Mouse (Mus musculus) limb, embryonic 10.5 days (tissue): ENCODE measurements around the gene Ppy. TPM values are rescaled to one million over a fixed set of nuclear protein-coding genes. Genes with fewer than 3 reads are reported as not detected.

Experiments
- DNase-seq: peaks from one replicate; pipeline ENCODE4 v3.0.0-alpha.2; 2017; ENCODE audit warnings: low spot score
- H3K27ac ChIP-seq: fragments of 300-500 bp; sonication (generic); 2 replicates; pipeline ENCODE4 v1.5.1; 2016; ENCODE audit warnings: mild to moderate bottlenecking
- H3K27me3 ChIP-seq: fragments of 300-500 bp; sonication (generic); 2 replicates; pipeline ENCODE4 v1.6.1; 2016; ENCODE audit warnings: low read depth, mild to moderate bottlenecking; ENCODE audit not compliant: poor library complexity, severe bottlenecking
- H3K36me3 ChIP-seq: fragments of 300-500 bp; sonication (generic); 2 replicates; pipeline ENCODE4 v1.6.1; 2016; ENCODE audit warnings: mild to moderate bottlenecking, moderate library complexity
- H3K4me1 ChIP-seq: fragments of 300-500 bp; sonication (generic); 2 replicates; pipeline ENCODE4 v1.6.1; 2016
- H3K4me3 ChIP-seq: fragments of 300-500 bp; sonication (generic); 2 replicates; pipeline ENCODE4 v1.5.1; 2016; ENCODE audit warnings: mild to moderate bottlenecking, moderate library complexity
- H3K9me3 ChIP-seq: fragments of 300-500 bp; sonication (generic); replicated peaks from 2 replicates; pipeline ENCODE4 v1.6.1; 2016; ENCODE audit warnings: mild to moderate bottlenecking
- WGBS: fragments of 180-500 bp; shearing (Covaris S2); methylation state at CpG from one replicate; pipeline ENCODE4 v1.1.7; 2016; 5-methylcytosine and 5-hydroxymethylcytosine counted together
- polyA plus RNA-seq: library from polyadenylated mRNA; unstranded; fragments of >200 nt; fragmentation: Nextera tagmentation; extraction: Ambion mirVana; gene quantifications from 2 replicates; pipeline ENCODE4 v1.2.1, GENCODE M21; 2016

Gene Ppy
- polyA plus RNA-seq, 1 experiment from 2014 or later = not detected

- no peaks in the 10 kb centered on the region for H3K36me3 ChIP-seq
- 87% methylated on average over 7 of the region's 7 CpGs for WGBS
- DNase-seq = no peak
- H3K4me1 ChIP-seq = peaks cover 3% of the 10 kb centered on the region
- peaks cover 19% of the 10 kb centered on the region; the same call in 1 of the 2 replicates for H3K27me3 ChIP-seq
- H3K9me3 ChIP-seq = no peaks in the 10 kb centered on the region
- no peak overlapping the region for H3K4me3 ChIP-seq
- H3K27ac ChIP-seq = no peak overlapping the region
Observed at GRCm38 (mm10) chr11:102053183-102053582, 47.9 kb downstream of the Ppy start.

GRCm38 (mm10) chr11:102052697-102053096 is 48.4 kb downstream of the Ppy start:
- 82% methylated on average over 12 of the region's 12 CpGs for WGBS
- no peak for DNase-seq
- Histone ChIP-seq H3K4me1 (peaks cover 3% of the 10 kb centered on the region), H3K4me3 (no peak overlapping the region), H3K27ac (no peak overlapping the region), H3K27me3 (peaks cover 19% of the 10 kb centered on the region; the same call in 1 of the 2 replicates), H3K36me3 (no peaks in the 10 kb centered on the region), H3K9me3 (no peaks in the 10 kb centered on the region)

GRCm38 (mm10) chr11:102051954-102052353 is 49.2 kb downstream of the Ppy start:
- Histone ChIP-seq H3K4me1 (peaks cover 4% of the 10 kb centered on the region; the same call in 1 of the 2 replicates), H3K4me3 (no peak overlapping the region), H3K27ac (no peak overlapping the region), H3K27me3 (peaks cover 17% of the 10 kb centered on the region; the same call in 1 of the 2 replicates), H3K9me3 (no peaks in the 10 kb centered on the region), H3K36me3 (no peaks in the 10 kb centered on the region)
- WGBS = 47% methylated on average over 4 of the region's 4 CpGs
- no peak for DNase-seq

- DNase-seq = no peak
- Histone ChIP-seq H3K27ac (no peak overlapping the region), H3K4me3 (no peak overlapping the region)
Observed at GRCm38 (mm10) chr11:102051541-102051940, 49.6 kb downstream of the Ppy start.

More at GRCm38 (mm10) chr11:102051541-102051940, 49.6 kb downstream of the Ppy start:
- 72% methylated on average over 4 of the region's 4 CpGs for WGBS
- Histone ChIP-seq H3K9me3 (no peaks in the 10 kb centered on the region), H3K4me1 (peaks cover 5% of the 10 kb centered on the region; the same call in 1 of the 2 replicates), H3K36me3 (no peaks in the 10 kb centered on the region), H3K27me3 (peaks cover 15% of the 10 kb centered on the region; the same call in 1 of the 2 replicates)

Other genes with a start within 250 kb of the Ppy start
- gene Meox1, start 206.9 kb downstream of the Ppy start, polyA plus RNA-seq = 11.2 and 12.1 TPM in 2 replicates
- gene Sost, start 134.3 kb downstream of the Ppy start, polyA plus RNA-seq = 1.6 and 1.9 TPM in 2 replicates
- gene Cfap97d1, start 117.0 kb downstream of the Ppy start, polyA plus RNA-seq = not detected in 2 replicates
- gene Dusp3, start 114.3 kb downstream of the Ppy start, polyA plus RNA-seq = 9.2 TPM in 2 replicates
- gene Mpp3, start 72.9 kb downstream of the Ppy start, polyA plus RNA-seq = 17.7 and 18.4 TPM in 2 replicates
- 0.38 and 0.45 TPM in 2 replicates for gene Cd300lg, start 59.8 kb downstream of the Ppy start, polyA plus RNA-seq
- 11.5 and 16.6 TPM in 2 replicates for gene Mpp2, start 12.8 kb downstream of the Ppy start, polyA plus RNA-seq
- gene Pyy, start 6.5 kb upstream of the Ppy start, polyA plus RNA-seq = not detected in 2 replicates
- 0.09 and 0.20 TPM in 2 replicates for gene Nags, start 44.2 kb upstream of the Ppy start, polyA plus RNA-seq
- 34.0 and 39.6 TPM in 2 replicates for gene Tmem101, start 55.1 kb upstream of the Ppy start, polyA plus RNA-seq
- gene Lsm12, start 84.0 kb upstream of the Ppy start, polyA plus RNA-seq = 125 and 146 TPM in 2 replicates
- 41.4 and 41.6 TPM in 2 replicates for gene G6pc3, start 88.3 kb upstream of the Ppy start, polyA plus RNA-seq
- 36.4 and 50.2 TPM in 2 replicates for gene Hdac5, start 128.8 kb upstream of the Ppy start, polyA plus RNA-seq
- 33.4 and 35.7 TPM in 2 replicates for gene BC030867, start 147.6 kb upstream of the Ppy start, polyA plus RNA-seq
- 0.06 and 0.08 TPM in 2 replicates for gene Asb16, start 167.4 kb upstream of the Ppy start, polyA plus RNA-seq
- gene Tmub2, start 183.6 kb upstream of the Ppy start, polyA plus RNA-seq = 37.3 and 44.0 TPM in 2 replicates
- gene Atxn7l3, start 195.3 kb upstream of the Ppy start, polyA plus RNA-seq = 16.6 and 20.1 TPM in 2 replicates
- 102 and 108 TPM in 2 replicates for gene Ubtf, start 218.4 kb upstream of the Ppy start, polyA plus RNA-seq